Mouse (Mus musculus): ENCODE results near the gene Fndc3b.

Gene Fndc3b

DNA sequence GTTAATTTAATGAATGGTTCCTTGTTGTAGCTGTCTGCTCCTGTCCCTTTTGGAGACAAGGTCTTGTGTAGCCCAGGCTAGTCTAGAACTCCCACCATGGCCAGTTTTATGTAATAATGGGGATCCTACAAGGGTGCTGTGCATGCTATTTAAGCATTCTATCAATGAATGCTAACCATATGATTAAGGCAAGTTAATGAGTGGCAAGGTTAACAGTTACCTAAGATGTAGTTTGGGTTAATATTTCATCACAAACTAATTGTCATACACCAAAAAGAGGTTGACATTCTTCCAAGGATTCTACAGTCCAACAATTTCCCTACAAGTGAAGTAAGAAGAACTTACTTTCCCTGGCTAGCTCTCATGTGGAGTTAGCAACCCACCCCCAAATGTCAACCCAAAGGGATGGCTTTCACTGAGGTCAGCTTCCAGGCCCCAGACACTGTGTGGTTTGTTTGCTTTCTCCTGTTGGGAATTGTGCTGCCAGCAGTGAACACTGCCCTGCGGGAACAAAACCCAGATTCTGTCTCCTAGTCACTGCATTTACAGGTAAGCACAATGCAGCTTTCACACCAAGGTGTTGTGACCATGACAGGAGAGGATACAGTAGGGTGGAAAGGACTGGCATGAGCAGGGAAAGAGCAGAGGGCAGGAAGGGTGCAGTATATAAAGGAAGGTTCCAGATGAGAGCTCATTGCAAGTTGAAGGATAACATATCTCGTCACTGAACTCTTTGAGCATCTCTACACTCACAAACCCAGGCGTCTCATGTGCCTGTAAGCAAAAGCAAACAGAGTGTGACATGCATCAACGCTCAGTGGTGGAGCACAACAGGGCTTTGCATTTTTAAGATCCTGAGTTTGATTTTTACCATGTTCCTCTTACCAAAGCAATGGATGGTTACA lies 153.8 kb downstream of the Fndc3b start:
- DNase-seq (ENCODE audit: extremely low spot score, low spot score), result no peak

DNA sequence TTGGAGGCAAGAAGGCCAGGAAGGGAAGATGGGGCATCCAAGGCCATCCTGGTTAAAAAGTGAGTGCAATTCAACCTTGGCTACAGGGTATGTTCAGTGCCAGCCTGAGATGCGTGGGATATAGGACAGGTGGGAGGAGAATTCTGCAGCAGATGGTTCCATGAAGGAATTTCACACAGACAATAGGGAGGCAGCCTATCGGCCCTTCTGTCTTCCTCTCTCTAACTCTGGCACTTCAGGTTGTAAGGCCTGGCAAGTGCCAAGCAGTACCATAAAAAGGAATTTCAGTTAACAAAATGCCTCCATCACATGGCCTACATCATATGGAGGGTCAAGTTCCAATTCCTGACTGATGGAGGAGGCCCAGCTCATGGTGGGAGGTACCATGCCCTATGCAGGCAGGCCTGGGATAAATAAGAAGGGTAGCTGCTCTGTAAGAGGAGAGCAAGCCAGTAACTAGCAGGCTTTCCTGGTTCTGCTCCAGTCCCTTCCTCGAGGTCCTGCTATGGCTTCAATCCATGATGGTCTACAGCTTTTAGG lies 155.6 kb downstream of the Fndc3b start:
- no peak for DNase-seq (ENCODE audit: extremely low spot score, low spot score)

DNA sequence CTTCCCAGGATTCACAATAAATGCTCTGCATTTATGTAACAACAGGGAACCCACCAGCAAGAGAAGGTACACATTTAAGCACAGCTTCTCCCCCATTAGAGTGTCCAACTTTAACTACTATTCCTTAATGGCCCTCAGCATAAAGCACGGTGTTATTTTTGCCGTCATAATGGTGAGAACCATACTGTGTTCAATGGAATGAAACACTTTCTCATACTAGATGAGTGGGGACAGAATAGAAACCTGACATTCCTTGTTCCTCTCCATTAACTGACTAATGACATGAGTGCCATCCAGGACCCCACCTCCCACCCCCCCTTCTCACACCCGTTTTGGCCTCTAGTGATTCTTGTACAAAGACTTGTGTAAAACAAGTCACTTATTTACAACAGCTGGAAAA lies 156.8 kb downstream of the Fndc3b start:
- DNase-seq (ENCODE audit: extremely low spot score, low spot score), result no peak

DNA sequence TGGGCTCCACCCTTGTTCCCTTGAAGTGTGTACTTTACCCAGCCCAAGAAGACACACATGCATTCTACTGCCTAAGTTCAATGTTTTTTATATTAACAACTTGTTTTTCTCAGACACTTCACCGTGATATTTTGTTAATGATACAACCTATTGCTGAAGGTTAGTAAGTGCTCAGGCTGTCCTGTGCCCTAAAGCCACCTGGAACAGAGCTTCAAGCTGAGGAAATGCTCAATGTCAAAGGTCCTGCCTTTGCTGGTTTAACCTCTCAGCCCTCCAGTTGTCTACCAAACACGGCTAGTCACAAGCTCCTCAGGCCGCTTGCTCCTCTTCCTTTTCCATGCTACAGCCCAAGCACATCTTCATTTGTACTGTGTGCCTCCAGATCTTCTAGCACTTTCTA lies 157.3 kb downstream of the Fndc3b start:
- DNase-seq (ENCODE audit: extremely low spot score, low spot score), result no peak

DNA sequence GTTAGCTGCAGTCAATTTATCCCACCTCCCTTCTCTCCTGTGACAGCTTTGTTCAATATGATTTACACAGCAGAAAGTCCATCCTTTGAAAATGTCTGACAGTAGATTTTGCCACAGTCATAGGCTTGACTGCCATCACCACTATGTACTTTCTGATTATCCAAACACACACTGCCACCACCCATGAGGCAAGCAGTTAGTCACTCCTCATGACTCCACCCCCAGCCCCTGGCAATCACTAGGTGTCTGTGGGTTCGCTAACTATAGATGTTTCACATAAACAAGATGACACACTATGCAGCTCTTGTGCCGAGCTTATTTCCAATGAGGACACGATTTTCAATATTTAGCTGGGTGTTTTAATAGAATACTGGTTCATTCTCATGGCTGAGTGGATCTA lies 160.1 kb downstream of the Fndc3b start:
- no peak for DNase-seq (ENCODE audit: extremely low spot score, low spot score)

DNA sequence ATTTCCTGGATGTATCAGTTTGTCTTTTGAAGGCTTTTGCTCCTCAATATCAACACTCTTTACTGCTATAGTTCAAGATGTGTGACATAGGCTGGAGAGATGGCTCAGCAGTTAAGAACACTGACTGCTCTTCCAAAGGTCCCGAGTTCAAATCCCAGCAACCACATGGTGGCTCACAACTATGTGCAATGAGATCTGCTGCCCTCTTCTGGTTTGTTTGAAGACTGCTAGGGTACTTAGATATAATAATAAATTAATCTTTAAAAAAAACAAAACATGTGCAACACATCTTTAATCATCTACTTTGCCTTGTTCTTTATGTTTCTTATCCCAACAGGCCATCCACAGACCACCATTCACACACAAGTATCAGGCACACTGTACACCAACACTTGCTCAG lies 160.7 kb downstream of the Fndc3b start:
- DNase-seq (ENCODE audit: extremely low spot score, low spot score), result no peak

DNA sequence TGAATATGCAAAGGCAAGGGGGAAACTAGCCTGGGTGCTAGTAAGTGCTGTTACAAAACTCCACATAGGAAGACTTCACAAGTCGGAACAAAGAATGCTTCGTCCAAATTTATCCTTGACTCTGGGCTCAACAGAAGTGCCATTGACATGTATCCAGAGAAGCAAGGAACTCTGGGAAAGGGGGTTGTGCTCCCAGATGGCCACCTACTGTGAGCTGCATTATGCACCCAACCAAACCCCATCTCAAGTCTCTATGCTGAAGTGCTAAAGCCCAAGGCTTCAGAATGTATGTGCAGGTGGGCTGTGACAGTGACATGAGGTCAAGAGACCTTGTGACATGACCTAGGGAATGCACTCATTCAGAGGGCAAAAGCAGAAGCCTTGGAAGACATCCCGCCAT lies 165.5 kb downstream of the Fndc3b start:
- no peak for DNase-seq (ENCODE audit: extremely low spot score, low spot score)

DNA sequence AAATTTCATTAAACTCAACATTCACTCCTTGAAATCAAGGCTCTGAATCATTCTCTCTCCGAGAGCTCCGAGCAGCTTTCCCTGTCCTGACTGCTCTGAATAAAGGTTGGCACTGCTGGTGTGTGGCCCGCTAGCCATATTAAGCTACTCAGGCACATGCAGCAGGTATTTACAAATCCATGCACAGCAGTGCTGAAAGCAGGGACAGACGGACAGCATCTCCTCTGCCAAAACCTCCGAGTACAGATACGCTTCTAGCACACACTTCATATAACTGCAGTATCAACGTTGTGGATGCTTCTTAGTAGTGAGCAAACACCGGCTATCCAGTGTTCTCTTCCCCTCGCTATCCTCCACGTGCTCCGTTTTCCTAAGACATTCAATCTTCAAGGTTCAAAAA lies 167.0 kb downstream of the Fndc3b start:
- DNase-seq (ENCODE audit: extremely low spot score, low spot score), result no peak

DNA sequence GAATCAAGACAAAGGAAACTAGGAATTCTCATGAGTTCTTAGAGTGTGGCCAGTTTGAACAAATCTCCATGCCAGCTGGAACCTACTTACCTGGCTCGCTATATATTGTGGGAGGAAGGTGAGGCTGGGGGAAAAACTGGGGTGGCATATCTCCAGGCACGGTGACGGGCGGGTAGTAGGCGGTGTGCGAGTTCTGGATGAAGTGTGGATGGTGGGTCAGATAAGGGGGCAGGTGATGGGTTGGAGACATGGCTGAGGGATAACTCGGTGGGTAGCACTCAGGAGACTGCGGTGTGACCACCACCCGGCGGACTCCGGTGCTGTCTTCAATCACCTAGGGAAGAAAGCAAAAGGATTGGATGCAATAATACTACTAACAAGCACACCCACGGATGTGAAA lies 169.3 kb downstream of the Fndc3b start:
- no peak for DNase-seq (ENCODE audit: extremely low spot score, low spot score)

DNA sequence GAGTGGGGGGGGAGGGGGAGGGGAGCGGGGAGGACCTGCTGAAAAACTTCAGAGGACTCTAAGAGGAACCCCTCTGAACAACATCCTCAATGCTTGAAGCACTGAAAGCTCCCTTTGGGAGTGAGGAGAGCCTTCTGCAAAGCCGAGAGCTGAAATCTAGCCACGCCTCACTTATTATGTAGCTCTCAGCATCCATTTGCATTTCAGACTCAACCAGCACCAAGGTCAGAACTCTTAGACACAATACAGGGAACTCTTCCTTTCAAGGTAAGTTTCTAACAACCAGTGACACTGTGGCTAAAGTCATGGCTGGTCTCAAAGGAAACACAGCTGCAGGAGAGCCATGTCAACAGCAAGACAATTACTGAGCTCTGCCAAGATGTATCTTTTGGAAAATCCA lies 169.9 kb downstream of the Fndc3b start:
- no peak for DNase-seq (ENCODE audit: extremely low spot score, low spot score)

DNA sequence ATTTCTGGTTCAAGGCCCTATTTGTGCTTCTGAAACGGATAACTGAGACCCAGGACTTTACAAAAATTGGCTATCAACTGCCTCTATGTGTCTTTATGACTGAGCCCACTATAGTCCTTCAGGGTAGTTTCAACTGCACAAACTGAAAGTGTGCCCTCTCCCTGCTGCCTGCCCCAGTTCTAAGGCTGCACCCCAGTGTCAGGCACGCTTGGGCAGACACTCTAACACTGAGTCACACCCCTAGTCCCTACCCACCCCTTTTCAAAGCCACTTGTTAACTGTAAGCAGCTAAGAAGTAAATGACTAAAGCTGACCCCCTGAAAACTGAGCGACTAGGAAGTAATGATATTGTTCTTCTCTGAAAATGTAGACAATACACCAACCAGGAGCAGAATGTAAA lies 176.9 kb downstream of the Fndc3b start:
- DNase-seq (ENCODE audit: extremely low spot score, low spot score), result no peak

DNA sequence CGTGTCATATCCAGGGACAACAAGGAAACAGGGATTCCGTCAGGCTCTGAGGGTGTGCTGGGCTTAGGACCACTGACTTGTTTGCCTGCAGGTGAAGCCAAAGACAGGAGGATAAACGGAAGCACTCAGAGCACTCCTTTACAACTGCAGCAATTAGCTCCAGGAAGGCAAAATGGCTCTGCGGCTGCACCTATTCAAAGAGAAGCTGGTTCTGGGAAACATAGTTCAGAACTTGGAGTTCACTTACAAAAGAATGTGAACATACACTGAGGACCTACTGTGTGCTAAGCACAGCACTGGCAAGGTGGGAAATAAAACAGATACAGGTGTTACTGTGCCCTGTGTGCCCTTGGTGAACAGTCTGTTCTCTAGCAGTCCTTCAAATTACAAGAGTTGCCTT lies 177.4 kb downstream of the Fndc3b start:
- no peak for DNase-seq (ENCODE audit: extremely low spot score, low spot score)

DNA sequence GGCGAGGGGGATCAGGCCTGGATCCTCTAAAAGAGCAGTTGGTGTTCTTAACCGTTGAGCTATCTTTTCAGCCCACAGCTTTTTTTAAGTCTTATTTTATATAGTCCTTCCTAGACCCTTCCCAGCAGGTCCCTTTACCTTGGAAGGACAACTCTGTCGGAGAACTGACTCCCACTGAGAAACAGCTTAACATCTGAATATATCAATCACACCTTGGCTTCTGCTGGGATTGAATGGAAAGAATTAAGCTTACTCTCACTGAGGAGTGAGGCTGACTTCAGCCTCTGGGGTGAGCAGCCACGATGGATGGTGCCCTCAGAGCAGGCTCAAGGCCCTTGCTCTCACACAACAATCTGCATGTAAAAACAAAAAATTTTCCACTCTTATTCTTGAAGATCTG lies 179.1 kb downstream of the Fndc3b start:
- no peak for DNase-seq (ENCODE audit: extremely low spot score, low spot score)

DNA sequence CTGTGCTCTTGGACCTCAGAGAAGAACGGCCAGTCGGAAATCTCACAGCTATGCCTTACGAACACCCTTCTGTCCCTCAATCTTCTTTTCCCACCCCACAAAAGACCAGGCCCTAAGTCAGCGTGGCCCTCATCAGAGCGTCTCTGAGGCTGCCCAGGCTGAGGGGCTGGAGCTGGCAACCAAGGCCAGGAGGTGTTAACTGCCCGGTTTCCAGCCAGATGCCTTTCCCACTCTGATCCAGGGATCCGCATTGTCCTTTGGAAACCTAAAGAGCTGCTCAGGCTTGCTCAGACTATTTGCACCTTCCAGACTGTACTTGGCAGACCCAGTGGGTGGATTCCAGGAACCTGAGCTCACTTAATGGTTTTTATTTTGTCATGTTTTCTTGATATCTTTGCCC lies 180.7 kb downstream of the Fndc3b start:
- no peak for DNase-seq (ENCODE audit: extremely low spot score, low spot score)

DNA sequence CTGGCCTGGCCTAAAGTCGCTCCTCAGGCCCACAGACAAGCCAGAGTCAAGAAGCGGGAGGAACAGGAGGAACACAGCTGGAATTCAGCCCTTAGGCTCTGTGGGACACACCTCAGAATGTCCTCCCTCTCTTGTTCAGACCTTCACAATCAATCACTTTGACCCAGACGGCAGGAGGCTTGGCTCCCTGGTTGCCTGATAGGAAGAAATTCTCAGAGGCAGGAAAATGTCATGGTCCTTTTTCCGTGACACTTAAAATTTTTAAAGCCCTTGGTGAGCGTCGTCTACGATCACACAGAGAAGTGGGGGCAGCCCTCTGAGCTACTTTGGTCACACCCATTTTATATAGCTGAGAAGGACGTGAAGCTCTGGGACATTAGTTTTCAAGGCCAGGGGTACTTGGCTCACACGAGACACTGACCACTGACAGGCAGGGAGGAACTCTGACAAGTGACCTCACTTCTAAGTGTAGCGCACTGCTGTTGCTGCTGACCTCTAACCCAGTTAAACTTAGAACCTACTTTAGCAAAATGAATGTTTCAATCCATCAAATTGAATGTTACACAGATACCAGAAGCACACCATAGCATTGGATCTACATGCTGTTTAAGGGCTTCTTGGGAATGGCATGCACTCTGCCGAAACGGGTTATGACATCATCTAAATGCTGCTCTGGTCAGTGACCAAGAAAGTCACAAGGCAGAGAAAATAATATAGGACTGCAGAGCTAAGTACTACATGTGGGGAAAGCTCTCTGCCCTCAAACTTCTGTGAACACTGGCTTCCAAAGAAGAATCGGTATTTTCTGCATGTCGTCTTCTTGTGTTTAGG lies 181.7 kb downstream of the Fndc3b start:
- DNase-seq (ENCODE audit: extremely low spot score, low spot score), result no peak

DNA sequence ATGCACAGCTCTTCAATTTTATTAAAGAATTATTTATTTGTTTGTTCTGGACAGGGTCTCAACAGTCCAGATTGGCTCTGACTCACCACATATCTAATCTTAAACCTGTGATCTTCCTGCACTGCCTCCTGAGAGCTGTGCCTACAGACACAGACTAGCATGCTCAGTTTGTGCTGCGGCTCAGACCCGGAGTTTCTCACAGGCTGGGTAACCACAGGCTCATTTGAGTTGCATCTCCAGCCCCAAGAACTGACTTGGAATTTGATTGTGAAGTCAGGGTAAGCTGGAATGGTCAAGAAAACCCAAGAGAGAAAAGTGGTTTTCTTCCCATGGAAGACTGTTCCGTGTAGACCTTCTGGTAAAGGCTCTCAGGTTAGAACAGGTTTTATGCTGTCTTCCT lies 184.1 kb downstream of the Fndc3b start:
- DNase-seq (ENCODE audit: extremely low spot score, low spot score), result no peak

DNA sequence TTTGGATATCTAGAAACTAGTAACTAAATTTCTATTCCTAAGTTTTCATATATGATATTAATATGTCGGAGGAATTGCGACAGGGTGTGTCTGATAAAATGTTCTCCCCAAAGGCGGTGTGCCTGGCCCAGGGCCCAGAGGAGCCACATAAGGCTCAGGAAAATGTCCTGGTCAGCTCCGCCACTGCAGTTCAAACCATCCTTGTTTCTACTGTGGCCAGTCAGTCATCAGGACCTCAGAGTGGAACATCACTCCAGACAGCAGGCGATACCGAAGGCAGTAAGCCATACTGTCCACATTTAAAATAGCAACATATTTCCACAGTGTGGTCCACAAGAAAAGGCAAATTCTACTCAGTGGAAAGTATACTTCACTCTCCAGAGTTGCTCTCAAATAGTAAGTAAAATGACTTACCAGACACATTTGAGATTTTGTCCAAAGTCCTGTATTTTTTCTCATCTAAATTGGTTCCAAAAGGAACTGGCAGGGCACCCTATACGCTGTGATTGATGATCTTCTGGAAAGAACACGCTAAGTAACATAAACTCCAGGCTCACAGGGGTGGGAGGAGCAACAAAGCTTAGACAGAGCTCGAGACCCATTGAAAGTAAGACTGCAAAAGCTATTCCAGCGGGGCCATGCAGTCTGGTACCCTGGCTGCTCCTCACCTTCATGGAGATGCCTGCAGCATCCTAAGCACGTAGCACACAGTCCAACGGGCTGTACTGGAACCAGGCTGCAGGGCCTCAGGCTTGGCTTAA lies 187.8 kb downstream of the Fndc3b start:
- DNase-seq (ENCODE audit: extremely low spot score, low spot score), result no peak

DNA sequence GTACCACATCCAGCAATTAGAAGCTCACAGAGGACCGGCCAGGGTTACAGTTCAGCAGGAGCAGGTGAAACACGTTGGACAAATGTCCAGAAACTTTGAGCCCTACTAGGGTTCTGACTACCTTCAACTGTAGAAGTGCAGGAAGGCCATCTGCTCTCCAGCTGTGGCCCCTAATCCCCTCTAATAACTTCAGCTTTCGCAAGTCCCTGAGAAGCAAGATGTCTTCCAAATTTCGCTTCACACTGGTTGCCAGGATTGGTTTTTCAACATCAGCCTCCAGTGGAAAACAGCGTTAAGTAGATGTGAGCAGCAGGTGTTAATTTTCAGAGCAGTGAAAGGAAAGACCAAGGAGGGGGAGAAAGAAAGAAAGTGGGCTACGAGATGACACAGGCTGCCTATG lies 190.7 kb downstream of the Fndc3b start:
- DNase-seq (ENCODE audit: extremely low spot score, low spot score), result no peak

DNA sequence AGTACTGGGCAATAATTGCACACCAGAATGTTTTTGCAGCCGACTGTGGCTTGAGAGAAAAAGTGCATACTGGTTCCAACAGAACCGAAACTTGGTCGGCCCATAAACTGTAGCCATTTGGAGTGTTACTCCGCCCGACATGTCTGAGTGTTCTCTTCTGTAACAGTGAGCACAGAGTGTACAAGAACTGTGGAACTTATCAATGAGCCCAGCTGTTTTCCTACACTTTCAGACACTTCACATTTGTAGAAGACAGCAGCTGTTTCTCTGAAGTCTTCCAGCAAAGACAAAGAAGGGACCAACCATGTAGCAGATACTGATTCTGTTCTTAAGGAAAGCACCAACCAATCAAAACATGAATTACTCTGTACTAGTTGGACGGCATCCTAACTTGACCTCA lies 191.6 kb downstream of the Fndc3b start:
- DNase-seq (ENCODE audit: extremely low spot score, low spot score), result no peak

DNA sequence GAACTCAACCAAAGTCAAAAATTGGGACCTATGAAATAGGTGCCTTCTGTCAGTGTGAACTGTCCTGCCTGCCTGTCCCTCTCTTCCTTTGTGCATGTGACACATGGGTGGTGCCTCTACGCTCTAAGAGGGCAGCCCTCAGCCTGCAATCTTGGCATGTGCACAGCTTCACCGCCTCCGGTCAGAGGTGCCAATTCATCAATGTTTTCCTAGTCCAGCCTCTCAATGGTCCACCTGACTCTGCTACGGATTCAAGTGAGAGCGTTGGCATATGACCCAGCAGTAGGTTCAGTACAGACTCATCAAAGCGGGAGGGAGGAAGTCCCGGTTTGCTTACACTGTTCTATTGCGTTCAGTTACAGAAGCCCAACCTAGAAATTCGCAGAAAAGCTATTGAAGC lies 192.2 kb downstream of the Fndc3b start:
- DNase-seq (ENCODE audit: extremely low spot score, low spot score), result no peak

DNA sequence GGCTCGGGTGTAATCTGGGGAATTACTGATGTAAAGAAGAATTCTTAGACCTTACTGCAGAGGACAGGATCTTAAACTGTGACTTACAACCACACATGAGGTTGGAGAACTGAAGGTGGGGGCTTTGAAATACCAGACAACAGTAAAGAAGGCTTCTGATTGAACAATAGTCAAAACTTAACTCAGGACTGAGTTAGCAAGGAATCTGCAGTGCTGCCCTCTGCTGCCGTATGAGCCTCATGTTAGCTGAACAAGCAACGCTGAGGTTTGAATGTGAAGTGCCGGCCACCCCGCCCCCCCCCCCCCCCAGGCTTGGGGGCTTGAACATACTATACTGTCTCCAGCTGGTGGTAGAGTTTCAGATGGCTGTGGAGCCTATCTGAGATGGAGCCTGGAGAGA lies 194.6 kb downstream of the Fndc3b start:
- no peak for DNase-seq (ENCODE audit: extremely low spot score, low spot score)

DNA sequence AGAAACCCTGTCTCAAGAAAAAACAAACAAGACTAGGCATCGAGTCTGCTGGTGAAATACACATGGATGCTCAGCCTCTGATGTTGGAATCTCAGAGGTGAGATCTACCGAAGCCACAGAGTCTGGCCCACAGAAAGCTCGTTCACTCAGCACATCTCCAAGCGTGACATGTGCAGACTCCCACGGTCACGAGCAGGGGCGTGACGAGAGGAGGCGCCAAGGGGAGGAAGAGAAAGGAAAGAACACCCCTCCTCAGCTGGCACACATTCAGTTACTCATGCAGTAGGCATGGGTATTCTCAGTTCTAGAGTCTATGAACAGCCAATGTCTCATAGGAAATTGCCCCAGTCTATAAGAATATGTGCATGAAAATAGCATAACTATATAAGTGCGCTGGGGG lies 199.3 kb downstream of the Fndc3b start:
- DNase-seq (ENCODE audit: extremely low spot score, low spot score), result no peak

All from neural tube, embryonic 10.5 days (tissue).